Mouse (Mus musculus) CH12.LX (cell line): Measurements from ENCODE around the gene Twsg1. TPM values are rescaled to one million over a fixed set of nuclear protein-coding genes. Genes with fewer than 3 reads are reported as not detected.

Experiments
- DNase-seq: peaks from one replicate; pipeline ENCODE4 v3.0.0-alpha.2; 2013; ENCODE audit errors: extremely low read depth
- H3K27ac ChIP-seq: 2 replicates; pipeline ENCODE4 v1.5.1; 2012; ENCODE audit warnings: low read depth, mild to moderate bottlenecking, control low read depth, moderate library complexity; ENCODE audit not compliant: insufficient read depth
- H3K27me3 ChIP-seq: replicated peaks from 2 replicates; pipeline ENCODE3; 2012; ENCODE audit warnings: inconsistent platforms
- H3K36me3 ChIP-seq, 2 experiments: replicated peaks in 1 of 2; 2 replicates each; pipeline versions ENCODE3 to v1.6.1; 2012; ENCODE audit warnings: inconsistent platforms in 1 of 2, low read length in 1 of 2, mild to moderate bottlenecking in 1 of 2, mixed read lengths in 1 of 2, moderate library complexity in 1 of 2; ENCODE audit not compliant: control insufficient read depth in 1 of 2, insufficient read depth in 1 of 2
- H3K4me1 ChIP-seq, 2 experiments: 2 replicates each; pipeline ENCODE4 v1.6.1; 2012; ENCODE audit warnings: inconsistent platforms in 1 of 2, moderate library complexity in 1 of 2; ENCODE audit not compliant: insufficient read depth in 2 of 2, control insufficient read depth in 1 of 2
- H3K4me2 ChIP-seq: 2 replicates; pipeline ENCODE4 v1.6.1; 2012; ENCODE audit warnings: low read depth, mild to moderate bottlenecking, control low read depth; ENCODE audit not compliant: poor library complexity, insufficient read depth, severe bottlenecking
- H3K4me3 ChIP-seq, 3 experiments: fragments of 150-350 bp in 1 of 3; sonication (generic) in 1 of 3; replicated peaks in 1 of 3; 2 replicates each; pipeline versions ENCODE3 to v1.5.1; 2011 to 2012; ENCODE audit warnings: low read depth in 2 of 3, low read length in 2 of 3, mild to moderate bottlenecking in 2 of 3, moderate library complexity in 2 of 3, control low read depth in 1 of 3, improper control_type of control experiment in 1 of 3, inconsistent platforms in 1 of 3, mixed read lengths in 1 of 3; ENCODE audit not compliant: poor library complexity in 1 of 3
- H3K79me2 ChIP-seq: replicated peaks from 2 replicates; pipeline ENCODE4 v1.6.1; 2012; ENCODE audit warnings: mild to moderate bottlenecking, moderate library complexity; ENCODE audit not compliant: control insufficient read depth, poor library complexity, insufficient read depth, severe bottlenecking; ENCODE audit errors: extremely low read depth
- H3K9ac ChIP-seq: 2 replicates; pipeline ENCODE4 v1.6.1; 2012; ENCODE audit warnings: low read depth, mild to moderate bottlenecking, control low read depth, moderate library complexity; ENCODE audit not compliant: insufficient read depth
- H3K9me3 ChIP-seq: replicated peaks from 2 replicates; pipeline ENCODE3; 2012; ENCODE audit warnings: low read length, inconsistent platforms, mixed read lengths
- BHLHE40 ChIP-seq: IDR thresholded peaks from 2 replicates; pipeline ENCODE4 v1.6.1; 2011; ENCODE audit warnings: mild to moderate bottlenecking, low read depth, low read length, improper control_type of control experiment
- CHD2 ChIP-seq: IDR thresholded peaks from 2 replicates; pipeline ENCODE4 v1.6.1; 2011; ENCODE audit warnings: low read length, improper control_type of control experiment
- CTCF ChIP-seq, 2 experiments: IDR thresholded peaks in 1 of 2; conservative IDR thresholded peaks in 1 of 2; 2 replicates each; pipeline ENCODE4 v1.5.1; 2011 to 2012; ENCODE audit warnings: low read depth in 2 of 2, low read length in 2 of 2, improper control_type of control experiment in 1 of 2, inconsistent platforms in 1 of 2, mild to moderate bottlenecking in 1 of 2, moderate library complexity in 1 of 2
- ELF1 ChIP-seq: IDR thresholded peaks from 2 replicates; pipeline ENCODE4 v1.6.1; 2014; ENCODE audit warnings: low read depth, mild to moderate bottlenecking, inconsistent platforms, low read length, improper control_type of control experiment
- ETS1 ChIP-seq: conservative IDR thresholded peaks from 2 replicates; pipeline ENCODE4 v1.6.1; 2012; ENCODE audit warnings: low read depth, mild to moderate bottlenecking, inconsistent platforms, low read length, improper control_type of control experiment, moderate library complexity
- MAX ChIP-seq: IDR thresholded peaks from 2 replicates; pipeline ENCODE4 v1.6.1; 2011; ENCODE audit warnings: low read length, improper control_type of control experiment
- MAZ ChIP-seq: IDR thresholded peaks from 2 replicates; pipeline ENCODE4 v1.6.1; 2012; ENCODE audit warnings: low read depth, mild to moderate bottlenecking, inconsistent platforms, low read length, improper control_type of control experiment, moderate library complexity
- MEF2A ChIP-seq: IDR thresholded peaks from 2 replicates; pipeline ENCODE4 v1.6.1; 2014; ENCODE audit warnings: low read depth, mild to moderate bottlenecking, inconsistent platforms, low read length, improper control_type of control experiment, borderline replicate concordance
- MYC ChIP-seq: IDR thresholded peaks from 2 replicates; pipeline ENCODE4 v1.6.1; 2011; ENCODE audit warnings: low read depth, mild to moderate bottlenecking, improper control_type of control experiment, low read length
- PAX5 ChIP-seq: IDR thresholded peaks from 2 replicates; pipeline ENCODE4 v1.6.1; 2012; ENCODE audit warnings: low read length, inconsistent platforms, mixed read lengths
- RAD21 ChIP-seq: IDR thresholded peaks from 2 replicates; pipeline ENCODE4 v1.6.1; 2011; ENCODE audit warnings: low read depth, mild to moderate bottlenecking, low read length, improper control_type of control experiment, moderate library complexity
- SIN3A ChIP-seq: IDR thresholded peaks from 2 replicates; pipeline ENCODE4 v1.6.1; 2012; ENCODE audit warnings: low read length, improper control_type of control experiment, inconsistent platforms
- SMC3 ChIP-seq: IDR thresholded peaks from 2 replicates; pipeline ENCODE4 v1.6.1; 2011; ENCODE audit warnings: low read depth, low read length, improper control_type of control experiment
- TCF12 ChIP-seq: IDR thresholded peaks from 2 replicates; pipeline ENCODE4 v1.6.1; 2014; ENCODE audit warnings: low read depth, mild to moderate bottlenecking, inconsistent platforms, low read length, improper control_type of control experiment
- UBTF ChIP-seq: IDR thresholded peaks from 2 replicates; pipeline ENCODE4 v1.6.1; 2012; ENCODE audit warnings: low read depth, mild to moderate bottlenecking, inconsistent platforms, low read length, improper control_type of control experiment, moderate library complexity
- USF2 ChIP-seq: conservative IDR thresholded peaks from 2 replicates; pipeline ENCODE4 v1.6.1; 2011; ENCODE audit warnings: low read depth, low read length, improper control_type of control experiment
- dilution Hi-C: fragments of 300-500 bp; cut with MboI; formaldehyde crosslinking; loops from 2 replicates; pipeline ENCODE4 v1.14.3; 2020; ENCODE audit warnings: low sequenced_read_pairs; ENCODE audit not compliant: extremely low pct_unique_long_range_greater_than_20kb, extremely low pct_ligation_motif_present
- in situ Hi-C: fragments of 300-500 bp; cut with MboI; formaldehyde crosslinking; loops from 3 replicates; pipeline ENCODE4 v1.14.3; 2019; ENCODE audit warnings: low sequenced_read_pairs, low pct_ligation_motif_present, low pct_unique_long_range_greater_than_20kb, mixed read lengths
- polyA plus RNA-seq: library from polyadenylated mRNA; unstranded; fragments of >175 nt; gene quantifications from 2 replicates; pipeline ENCODE4 v1.2.1, GENCODE M21; 2012; ENCODE audit warnings: low read depth; ENCODE audit not compliant: insufficient read length
- total RNA-seq, 2 experiments: library from RNA; depleted of rRNA; stranded (reverse); fragments of 300-350 nt in 1 of 2; fragments of >200 nt in 1 of 2; gene quantifications; 2 replicates each; pipeline ENCODE4 v1.2.3; 2012 to 2014

Gene Twsg1
- total and polyA plus RNA-seq, 3 experiments = 12.6 to 17.4 (median 13.4) TPM

GRCm38 (mm10) chr17:65953959-65954358 lies 2.9 kb upstream of the Twsg1 start:
- Histone ChIP-seq H3K27ac (no peak overlapping the region), H3K4me2 (peak overlapping the region; percentile 57), H3K27me3 (no peaks in the 10 kb centered on the region)
- peak; percentile 51; the same call in 1 of the 2 replicates for TF ChIP-seq CHD2
- TF ChIP-seq MAZ = no peak
- TF ChIP-seq UBTF = no peak
- no peak for TF ChIP-seq PAX5
- TF ChIP-seq MYC = no peak
- TF ChIP-seq TCF12 = no peak
- no peak for TF ChIP-seq SIN3A
- TF ChIP-seq ETS1 = no peak
- no peak for TF ChIP-seq MEF2A
- TF ChIP-seq, all 38 proteins: peak for 1
- H3K36me3 ChIP-seq = no peaks in the 10 kb centered on the region
- no peak for DNase-seq
- dilution Hi-C loops = no loop called here
- no peaks in the 10 kb centered on the region for H3K9me3 ChIP-seq
- peaks cover 6 to 11% of the 10 kb centered on the region in 2 experiments for H3K4me1 ChIP-seq
- no peak overlapping the region for H3K4me3 ChIP-seq
- peaks cover 5% of the 10 kb centered on the region for H3K79me2 ChIP-seq
- in situ Hi-C loops = loop anchor here (10.0 kb wide), 1 partner anchor 151 kb away; the partner anchor contains the start of gene Ndufv2
- H3K9ac ChIP-seq = peak overlapping the region; percentile 30

- H3K27me3 ChIP-seq = no peaks in the 10 kb centered on the region
- in situ Hi-C loops (loop anchor here (10.0 kb wide), 1 partner anchor 153 kb away; the partner anchor contains the start of gene Ndufv2), dilution Hi-C loops (no loop called here)
- TF ChIP-seq USF2 (no peak), ELF1 (no peak), RAD21 (peak; percentile 66), MAX (peak; percentile 56; the same call in 1 of the 2 replicates), MYC (0 out of 2 replicates have a peak, but pooled peaks have one; percentile 68), SMC3 (peak; percentile 77), BHLHE40 (0 out of 2 replicates have a peak, but pooled peaks have one; percentile 25), CTCF (conservative IDR thresholded peaks at IDR 0.05 in 1 of 2, IDR thresholded peaks at IDR 0.05 in 1 of 2; ENCODE audit: low read depth in 2 of 2, low read length in 2 of 2) (peak in 1 of 2 experiments; percentile 78; a peak in 3 of 4 replicates)
- no peak overlapping the region for H3K4me3 ChIP-seq
- H3K79me2 ChIP-seq = peaks cover 5% of the 10 kb centered on the region
- no peak overlapping the region for H3K4me2 ChIP-seq
- H3K27ac ChIP-seq = no peak overlapping the region
- peak; percentile 44 for DNase-seq
- peaks cover 6 to 8% of the 10 kb centered on the region in 2 experiments for H3K36me3 ChIP-seq
- H3K9ac ChIP-seq = no peak overlapping the region
- peaks cover 9 to 22% of the 10 kb centered on the region in 2 experiments for H3K4me1 ChIP-seq
- peaks cover 2% of the 10 kb centered on the region for H3K9me3 ChIP-seq
Observed at GRCm38 (mm10) chr17:65952083-65952482, 1.1 kb upstream of the Twsg1 start.
